Mouse (Mus musculus) CH12.LX (cell line): Measurements from ENCODE around the gene Primpol.

Experiments
- HCFC1 ChIP-seq: IDR thresholded peaks from 2 replicates; pipeline ENCODE4 v1.6.1; 2012; ENCODE audit warnings: low read depth, mild to moderate bottlenecking, inconsistent platforms, low read length, improper control_type of control experiment
- POLR2A ChIP-seq: IDR thresholded peaks from 2 replicates; pipeline ENCODE4 v1.6.1; 2011; ENCODE audit warnings: low read depth, mild to moderate bottlenecking, improper control_type of control experiment, low read length

DNA sequence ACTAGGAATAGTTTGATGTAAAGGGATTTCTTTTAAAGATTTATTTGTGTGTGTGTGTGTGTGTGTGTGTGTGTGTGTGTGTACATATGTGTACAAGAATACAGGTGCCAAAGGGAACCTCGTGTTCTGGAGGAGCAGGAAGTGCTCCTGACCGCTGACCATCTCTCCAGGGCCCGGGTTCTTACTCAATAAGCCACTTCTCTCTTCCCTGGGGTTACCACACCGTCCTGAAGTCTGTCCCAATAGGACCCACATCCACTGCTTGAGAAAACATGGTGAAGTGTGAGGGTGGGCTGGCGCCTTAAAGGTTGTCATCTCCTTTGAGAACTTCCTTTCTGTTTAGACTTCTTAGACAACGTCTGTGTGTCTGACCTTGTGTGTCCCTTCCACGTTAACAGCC is 83.1 kb downstream of the Primpol start:
- no peak for TF ChIP-seq HCFC1
- no peak for TF ChIP-seq POLR2A
